Mouse (Mus musculus) bone marrow macrophage, adult 2 months (primary cell): Measurements from ENCODE around the gene Vdr. TPM values are rescaled to one million over a fixed set of nuclear protein-coding genes. Genes with fewer than 3 reads are reported as not detected.

Experiments used
- H3K27ac ChIP-seq: 2 replicates; pipeline ENCODE4 v1.5.1; 2012; ENCODE audit warnings: low read depth, low read length; ENCODE audit not compliant: insufficient read depth
- H3K4me1 ChIP-seq: 2 replicates; pipeline ENCODE4 v1.6.1; 2012; ENCODE audit warnings: low read length; ENCODE audit not compliant: control insufficient read depth, insufficient read depth
- H3K4me3 ChIP-seq: 2 replicates; pipeline ENCODE4 v1.5.1; 2012; ENCODE audit warnings: mild to moderate bottlenecking, low read length, moderate library complexity; ENCODE audit not compliant: insufficient read depth
- CTCF ChIP-seq: IDR thresholded peaks from 2 replicates; pipeline ENCODE4 v1.5.1; 2012; ENCODE audit warnings: low read depth, mild to moderate bottlenecking, low read length, moderate library complexity
- POLR2A ChIP-seq: IDR thresholded peaks from 2 replicates; pipeline ENCODE4 v1.6.1; 2012; ENCODE audit warnings: mild to moderate bottlenecking, low read depth, low read length, borderline replicate concordance
- polyA plus RNA-seq: library from polyadenylated mRNA; stranded (reverse); fragments of >200 nt; gene quantifications from 2 replicates; pipeline ENCODE4 v1.2.4, GENCODE M21; 2012; ENCODE audit not compliant: missing spikeins, insufficient read depth, insufficient read length

Vdr gene
- polyA plus RNA-seq, 1 experiment: 0.82 TPM

GRCm38 (mm10) chr15:97831987-97832640 lies 78.3 kb downstream of the Vdr start:
- Histone ChIP-seq H3K27ac (no peak overlapping the region), H3K4me1 (peaks cover 14% of the 10 kb centered on the region)

DNA sequence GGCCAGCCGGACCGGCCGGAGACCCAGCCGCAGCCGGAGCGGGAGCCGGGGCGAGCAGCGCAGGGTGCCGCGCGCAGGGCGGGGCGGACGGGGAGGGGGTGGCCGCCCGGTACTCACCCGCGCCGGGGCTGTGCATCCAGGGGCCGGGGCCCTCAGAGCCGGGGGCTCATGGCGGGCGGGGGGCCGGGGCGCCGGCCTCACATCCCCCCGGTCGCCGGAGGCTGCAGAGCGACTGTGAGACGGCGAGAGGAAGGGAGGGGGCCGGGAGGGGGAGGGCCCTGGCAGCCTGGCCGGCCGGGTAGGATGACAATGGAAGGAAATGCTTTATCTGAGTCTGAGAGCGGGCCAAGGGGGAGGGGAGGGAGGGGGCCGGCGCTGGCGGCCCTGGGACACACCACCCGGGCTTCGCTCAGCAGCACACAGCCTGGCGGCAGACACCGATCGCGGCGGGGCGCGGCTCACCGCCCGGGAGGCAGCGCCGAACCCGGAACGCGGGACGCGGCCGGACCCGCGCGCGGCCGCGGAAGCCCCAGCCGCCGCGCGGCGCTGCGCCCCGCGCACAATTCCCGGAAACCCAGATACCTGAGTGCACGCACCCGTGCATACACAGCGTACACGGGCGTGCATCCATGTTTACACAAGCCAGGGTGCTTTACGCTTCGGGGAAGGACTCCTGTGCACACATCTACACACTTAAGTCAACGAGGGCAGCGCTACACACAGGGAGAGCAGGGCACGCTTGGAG lies 79.0 kb downstream of the Vdr start:
- Histone ChIP-seq H3K4me1 (peaks cover 14% of the 10 kb centered on the region), H3K4me3 (peak overlapping the region; percentile 57), H3K27ac (no peak overlapping the region)
- TF ChIP-seq CTCF (no peak), POLR2A (no peak)

More at GRCm38 (mm10) chr15:97831987-97832640, 78.3 kb downstream of the Vdr start:
- no peak for TF ChIP-seq CTCF
- TF ChIP-seq POLR2A: no peak
- H3K4me3 ChIP-seq: peak overlapping the region; percentile 57

GRCm38 (mm10) chr15:97830788-97831241 lies 79.6 kb downstream of the Vdr start:
- Histone ChIP-seq H3K27ac (no peak overlapping the region), H3K4me3 (peak overlapping the region; percentile 57), H3K4me1 (peaks cover 14% of the 10 kb centered on the region)
- TF ChIP-seq CTCF (no peak), POLR2A (no peak)

DNA sequence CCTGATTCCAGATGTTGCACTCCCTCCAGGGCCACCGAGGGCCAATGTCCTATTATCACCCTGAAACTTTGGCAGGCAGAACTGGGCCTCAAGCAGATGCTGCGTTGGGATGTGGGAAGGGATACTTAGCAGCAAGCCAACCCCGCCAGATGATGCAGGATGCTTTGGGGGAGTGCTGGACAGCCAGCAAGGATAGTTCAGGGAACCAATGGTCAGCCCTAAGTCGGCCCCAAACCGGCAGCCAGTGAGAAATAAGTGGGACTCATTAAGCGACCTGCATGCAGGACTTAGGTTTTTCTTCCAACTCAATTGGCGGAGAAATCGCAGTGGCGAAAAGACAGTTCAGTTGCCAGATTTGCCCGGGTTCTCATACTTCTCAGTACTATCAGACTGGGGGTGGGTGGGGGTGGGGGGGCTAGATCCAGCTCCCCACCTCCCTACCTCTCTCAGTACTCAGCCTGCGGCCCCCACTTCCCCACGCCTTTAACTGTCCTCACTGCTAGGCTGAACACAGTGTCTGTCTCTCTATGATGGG lies 80.1 kb downstream of the Vdr start:
- H3K4me3 ChIP-seq: no peak overlapping the region
- TF ChIP-seq POLR2A (no peak), CTCF (no peak)
- H3K27ac ChIP-seq: no peak overlapping the region
- H3K4me1 ChIP-seq: peaks cover 17% of the 10 kb centered on the region

GRCm38 (mm10) chr15:97829432-97829831 lies 81.0 kb downstream of the Vdr start:
- Histone ChIP-seq H3K4me3 (no peak overlapping the region), H3K4me1 (peaks cover 22% of the 10 kb centered on the region), H3K27ac (no peak overlapping the region)
- TF ChIP-seq POLR2A (no peak), CTCF (no peak)

GRCm38 (mm10) chr15:97828901-97829338 lies 81.5 kb downstream of the Vdr start:
- no peak overlapping the region for H3K4me3 ChIP-seq
- no peak for TF ChIP-seq CTCF
- no peak for TF ChIP-seq POLR2A
- no peak overlapping the region for H3K27ac ChIP-seq
- peaks cover 27% of the 10 kb centered on the region for H3K4me1 ChIP-seq

DNA sequence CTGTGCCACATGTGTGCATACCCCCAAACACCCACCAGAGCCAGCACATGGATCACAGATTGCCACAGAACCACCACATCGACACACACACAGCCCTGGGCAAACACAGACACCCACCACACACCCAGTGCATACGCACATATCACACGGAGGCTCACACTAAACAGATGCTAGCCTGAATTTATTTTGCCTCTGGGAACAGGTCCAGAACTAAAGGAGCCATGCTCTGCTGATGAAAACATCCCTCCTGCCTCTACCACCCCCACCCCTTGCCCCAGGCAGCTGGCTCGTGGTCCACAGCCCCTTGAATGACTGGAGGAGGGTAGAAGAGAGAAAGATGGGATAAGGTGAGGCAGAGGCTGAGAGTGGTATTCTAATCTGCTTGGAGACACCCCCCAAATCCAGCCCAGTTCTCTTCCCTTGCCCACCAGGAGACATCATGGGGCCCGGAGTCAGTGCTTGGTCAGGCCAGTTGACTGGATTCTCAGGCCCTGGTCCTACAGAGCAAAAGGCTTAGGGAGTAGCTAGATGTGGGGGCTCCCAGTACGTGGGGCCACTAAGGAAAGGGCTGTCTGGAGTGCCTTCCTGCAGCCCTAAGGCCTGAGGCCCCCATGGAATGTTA lies 82.1 kb downstream of the Vdr start:
- H3K4me3 ChIP-seq: no peak overlapping the region
- TF ChIP-seq POLR2A (no peak), CTCF (no peak)
- peaks cover 33% of the 10 kb centered on the region for H3K4me1 ChIP-seq
- H3K27ac ChIP-seq: no peak overlapping the region

- no peak overlapping the region for H3K27ac ChIP-seq
- peaks cover 32% of the 10 kb centered on the region for H3K4me1 ChIP-seq
- TF ChIP-seq CTCF (no peak), POLR2A (no peak)
- H3K4me3 ChIP-seq: no peak overlapping the region
Observed at GRCm38 (mm10) chr15:97827401-97827800, 83.0 kb downstream of the Vdr start.

GRCm38 (mm10) chr15:97826588-97827261 lies 83.7 kb downstream of the Vdr start:
- TF ChIP-seq CTCF (no peak), POLR2A (no peak)
- Histone ChIP-seq H3K4me3 (no peak overlapping the region), H3K4me1 (peaks cover 36% of the 10 kb centered on the region), H3K27ac (no peak overlapping the region)
